Mouse (Mus musculus): ENCODE measurements around the gene Gm21761. TPM values are rescaled to one million over a fixed set of nuclear protein-coding genes. Genes with fewer than 3 reads are reported as not detected.
"Not testable (repeated sequence)": the region's sequence is repeated elsewhere in the genome, so short reads cannot be mapped to it uniquely, and the experiment has no call there.

Gm21761 gene
- polyA plus RNA-seq (2012; rRNA removed), result not detected in 2 replicates

GRCm38 (mm10) chr13:119929172-119929571, at the start of gene Gm21761:
Gene Gm21761 (minus strand): TSS chr13:119929272.
- 100% methylated on average over 1 of the region's 5 CpGs for WGBS

GRCm38 (mm10) chr13:119969163-119969562, 40.1 kb upstream of the Gm21761 start:
- H3K27me3 ChIP-seq (replicated peaks; ENCODE audit: control insufficient read depth, insufficient read depth, low read length); DNase-seq; H3K4me1 ChIP-seq (ENCODE audit: control insufficient read depth, insufficient read depth, low read length); H3K4me3 ChIP-seq (ENCODE audit: insufficient read depth, low read depth, low read length); H3K36me3 ChIP-seq (ENCODE audit: control insufficient read depth, insufficient read depth, low read length); H3K27ac ChIP-seq (ENCODE audit: insufficient read depth, low read depth, low read length): not testable (repeated sequence)
- no CpG with 5 or more reads among the region's 13 CpGs for WGBS

More at GRCm38 (mm10) chr13:119929172-119929571, at the start of gene Gm21761:
- not testable (repeated sequence) for DNase-seq; H3K36me3 ChIP-seq (ENCODE audit: control insufficient read depth, insufficient read depth, low read length); H3K4me1 ChIP-seq (ENCODE audit: control insufficient read depth, insufficient read depth, low read length); H3K4me3 ChIP-seq (ENCODE audit: insufficient read depth, low read depth, low read length); H3K27me3 ChIP-seq (replicated peaks; ENCODE audit: control insufficient read depth, insufficient read depth, low read length); H3K27ac ChIP-seq (ENCODE audit: insufficient read depth, low read depth, low read length)

DNA sequence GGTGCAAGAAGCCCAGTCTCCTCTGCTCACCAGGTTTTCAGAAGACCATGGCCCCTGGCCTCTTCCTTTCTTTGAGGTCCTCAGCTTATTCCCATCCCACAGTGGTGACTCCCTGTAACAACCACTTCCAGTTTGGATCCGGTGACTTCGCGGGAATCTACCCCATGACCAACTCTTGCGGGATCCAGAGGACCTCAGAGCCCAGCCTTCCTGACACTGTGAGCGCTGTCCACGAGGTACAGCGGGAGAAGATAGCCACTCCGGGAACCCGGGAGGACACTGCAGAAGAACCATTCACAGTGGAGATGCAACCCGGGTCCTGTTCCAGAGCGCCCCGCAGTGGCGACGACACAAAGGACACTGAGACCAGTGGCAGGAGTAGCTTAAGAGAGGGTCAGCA, 39.1 kb upstream of the Gm21761 start:
- not testable (repeated sequence) for DNase-seq; H3K4me1 ChIP-seq (ENCODE audit: control insufficient read depth, insufficient read depth, low read length); H3K27ac ChIP-seq (ENCODE audit: insufficient read depth, low read depth, low read length); H3K36me3 ChIP-seq (ENCODE audit: control insufficient read depth, insufficient read depth, low read length); H3K27me3 ChIP-seq (replicated peaks; ENCODE audit: control insufficient read depth, insufficient read depth, low read length); H3K4me3 ChIP-seq (ENCODE audit: insufficient read depth, low read depth, low read length)
- WGBS, result no CpG with 5 or more reads among the region's 14 CpGs

GRCm38 (mm10) chr13:119965968-119966367, 36.9 kb upstream of the Gm21761 start:
- H3K27ac ChIP-seq (ENCODE audit: insufficient read depth, low read depth, low read length); H3K27me3 ChIP-seq (replicated peaks; ENCODE audit: control insufficient read depth, insufficient read depth, low read length); H3K36me3 ChIP-seq (ENCODE audit: control insufficient read depth, insufficient read depth, low read length); H3K4me1 ChIP-seq (ENCODE audit: control insufficient read depth, insufficient read depth, low read length): not testable (repeated sequence)
- WGBS, result under 1% methylated on average over 21 of the region's 22 CpGs
- 0 out of 2 replicates have a peak overlapping the region, but pooled peaks have one; percentile 28 for H3K4me3 ChIP-seq (ENCODE audit: insufficient read depth, low read depth, low read length)
- peak; percentile 35 for DNase-seq

DNA sequence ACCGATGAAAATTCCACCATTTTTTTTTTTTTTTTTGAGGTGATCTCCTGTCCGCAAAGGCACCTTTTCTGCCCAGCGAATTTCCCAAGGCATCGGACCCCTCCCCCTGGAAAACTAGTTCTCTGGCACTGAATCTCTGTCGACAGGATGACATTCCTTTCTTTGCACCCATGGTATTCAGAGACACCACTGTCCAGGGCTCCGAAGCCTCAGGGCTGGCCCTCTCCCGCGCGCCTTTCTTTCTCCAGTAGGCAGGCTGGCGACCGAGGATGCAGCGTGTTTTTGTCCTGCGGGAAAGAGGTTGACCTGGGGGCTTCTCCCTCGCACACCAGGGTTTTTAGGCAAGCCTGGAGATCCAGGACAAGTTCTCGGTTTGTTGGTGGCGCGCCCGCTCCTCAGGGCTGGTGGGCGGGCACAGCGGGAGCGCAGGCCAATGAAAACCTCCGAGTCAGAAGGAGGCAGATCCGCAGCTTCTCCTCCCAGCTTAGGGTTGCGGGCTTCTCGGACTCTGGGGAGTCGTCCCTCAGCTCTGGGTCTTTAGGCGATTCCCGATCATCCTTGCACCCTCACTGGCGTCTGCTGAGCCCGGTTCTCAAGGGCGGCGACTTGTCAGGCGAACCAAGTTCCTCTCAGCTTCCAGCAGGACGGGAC, 36.4 kb upstream of the Gm21761 start:
- DNase-seq, result peak; percentile 3
- not testable (repeated sequence) for H3K27me3 ChIP-seq (replicated peaks; ENCODE audit: control insufficient read depth, insufficient read depth, low read length); H3K27ac ChIP-seq (ENCODE audit: insufficient read depth, low read depth, low read length); H3K36me3 ChIP-seq (ENCODE audit: control insufficient read depth, insufficient read depth, low read length); H3K4me3 ChIP-seq (ENCODE audit: insufficient read depth, low read depth, low read length); H3K4me1 ChIP-seq (ENCODE audit: control insufficient read depth, insufficient read depth, low read length)
- 2% methylated on average over 18 of the region's 34 CpGs for WGBS

DNA sequence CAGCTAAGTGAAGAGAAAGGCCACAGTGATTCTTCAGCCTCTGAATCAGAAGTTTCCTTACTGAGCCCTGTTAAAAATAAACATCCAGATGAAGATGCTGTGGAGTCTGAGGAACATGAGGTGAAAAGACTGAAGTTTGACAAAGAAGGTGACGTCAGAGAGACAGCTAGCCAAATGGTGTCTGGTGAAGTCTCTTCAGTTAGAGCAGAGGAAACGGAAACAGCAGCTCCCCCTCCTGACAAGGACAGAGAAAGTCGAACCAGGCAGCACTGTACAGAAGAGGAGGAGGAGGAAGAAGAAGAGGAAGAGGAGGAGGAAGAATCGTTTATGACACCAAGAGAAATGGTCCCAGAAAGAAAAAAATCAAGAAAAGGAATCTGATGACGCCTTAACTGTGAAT, 33.8 kb upstream of the Gm21761 start:
- not testable (repeated sequence) for H3K4me1 ChIP-seq (ENCODE audit: control insufficient read depth, insufficient read depth, low read length); H3K27me3 ChIP-seq (replicated peaks; ENCODE audit: control insufficient read depth, insufficient read depth, low read length); H3K4me3 ChIP-seq (ENCODE audit: insufficient read depth, low read depth, low read length); H3K27ac ChIP-seq (ENCODE audit: insufficient read depth, low read depth, low read length); H3K36me3 ChIP-seq (ENCODE audit: control insufficient read depth, insufficient read depth, low read length); DNase-seq
- no CpG with 5 or more reads among the region's 5 CpGs for WGBS

- no CpG with 5 or more reads among the region's 5 CpGs for WGBS
- H3K4me1 ChIP-seq (ENCODE audit: control insufficient read depth, insufficient read depth, low read length); H3K4me3 ChIP-seq (ENCODE audit: insufficient read depth, low read depth, low read length); DNase-seq; H3K27ac ChIP-seq (ENCODE audit: insufficient read depth, low read depth, low read length); H3K36me3 ChIP-seq (ENCODE audit: control insufficient read depth, insufficient read depth, low read length); H3K27me3 ChIP-seq (replicated peaks; ENCODE audit: control insufficient read depth, insufficient read depth, low read length): not testable (repeated sequence)
Observed at GRCm38 (mm10) chr13:119955567-119955966, 26.5 kb upstream of the Gm21761 start.

GRCm38 (mm10) chr13:119955089-119955488, 26.0 kb upstream of the Gm21761 start:
- WGBS, result 68% methylated on average over 2 of the region's 2 CpGs
- not testable (repeated sequence) for DNase-seq; H3K4me3 ChIP-seq (ENCODE audit: insufficient read depth, low read depth, low read length); H3K36me3 ChIP-seq (ENCODE audit: control insufficient read depth, insufficient read depth, low read length); H3K4me1 ChIP-seq (ENCODE audit: control insufficient read depth, insufficient read depth, low read length); H3K27me3 ChIP-seq (replicated peaks; ENCODE audit: control insufficient read depth, insufficient read depth, low read length); H3K27ac ChIP-seq (ENCODE audit: insufficient read depth, low read depth, low read length)

GRCm38 (mm10) chr13:119950706-119951105, 21.6 kb upstream of the Gm21761 start, which contains the start of gene B020031M17Rik:
Gene B020031M17Rik (minus strand): TSS chr13:119950806.
- H3K27ac ChIP-seq (ENCODE audit: insufficient read depth, low read depth, low read length); H3K36me3 ChIP-seq (ENCODE audit: control insufficient read depth, insufficient read depth, low read length); H3K4me3 ChIP-seq (ENCODE audit: insufficient read depth, low read depth, low read length); H3K27me3 ChIP-seq (replicated peaks; ENCODE audit: control insufficient read depth, insufficient read depth, low read length); H3K4me1 ChIP-seq (ENCODE audit: control insufficient read depth, insufficient read depth, low read length); DNase-seq: not testable (repeated sequence)
- WGBS, result 78% methylated on average over 4 of the region's 6 CpGs

DNA sequence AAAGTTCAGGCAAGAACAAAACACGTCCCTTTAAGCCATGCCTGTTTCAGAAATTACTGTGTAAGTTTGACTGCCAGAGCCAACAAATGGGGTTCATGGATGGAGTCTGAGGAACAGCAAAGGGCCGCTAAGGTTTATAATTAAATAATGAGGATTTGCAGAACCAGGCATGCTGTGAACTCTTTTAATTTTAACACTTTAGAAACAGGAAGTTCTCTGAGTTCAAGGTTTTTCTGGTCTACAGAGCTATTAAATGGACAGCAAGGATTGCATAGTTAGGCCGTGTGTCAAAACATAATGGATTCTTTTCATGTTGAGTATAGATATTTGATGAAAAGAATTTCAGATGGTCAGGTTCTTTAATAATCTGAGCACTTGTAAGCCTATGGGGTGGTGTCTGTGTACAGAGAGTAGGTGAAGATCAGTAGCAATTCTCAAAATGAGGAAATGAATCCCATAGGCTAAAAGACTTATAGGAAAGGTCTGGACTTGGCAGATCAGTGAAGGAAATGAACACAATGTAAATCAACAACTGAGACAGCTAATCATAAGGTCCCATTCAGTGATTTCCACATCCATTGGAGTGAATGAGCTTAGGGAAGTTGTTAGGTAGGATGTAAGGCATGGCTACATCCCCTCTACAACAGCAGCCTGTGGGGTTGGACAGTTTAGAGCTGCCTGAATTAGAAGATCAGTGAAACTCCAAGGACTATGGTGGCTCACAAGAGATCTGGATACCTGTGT, 4.3 kb downstream of the Gm21761 start:
- not testable (repeated sequence) for H3K4me3 ChIP-seq (ENCODE audit: insufficient read depth, low read depth, low read length); DNase-seq; H3K4me1 ChIP-seq (ENCODE audit: control insufficient read depth, insufficient read depth, low read length); H3K27ac ChIP-seq (ENCODE audit: insufficient read depth, low read depth, low read length); H3K27me3 ChIP-seq (replicated peaks; ENCODE audit: control insufficient read depth, insufficient read depth, low read length); H3K36me3 ChIP-seq (ENCODE audit: control insufficient read depth, insufficient read depth, low read length)
- 80% methylated on average over 3 of the region's 3 CpGs for WGBS

- not testable (repeated sequence) for H3K27me3 ChIP-seq (replicated peaks; ENCODE audit: control insufficient read depth, insufficient read depth, low read length); DNase-seq; H3K36me3 ChIP-seq (ENCODE audit: control insufficient read depth, insufficient read depth, low read length); H3K4me3 ChIP-seq (ENCODE audit: insufficient read depth, low read depth, low read length); H3K4me1 ChIP-seq (ENCODE audit: control insufficient read depth, insufficient read depth, low read length); H3K27ac ChIP-seq (ENCODE audit: insufficient read depth, low read depth, low read length)
- WGBS, result 68% methylated on average over 4 of the region's 5 CpGs
Observed at GRCm38 (mm10) chr13:119916966-119917722, 11.9 kb downstream of the Gm21761 start.

All from kidney, adult 2 months (tissue).